Mouse (Mus musculus): ENCODE data around the gene Apol6.

Gene Apol6

DNA sequence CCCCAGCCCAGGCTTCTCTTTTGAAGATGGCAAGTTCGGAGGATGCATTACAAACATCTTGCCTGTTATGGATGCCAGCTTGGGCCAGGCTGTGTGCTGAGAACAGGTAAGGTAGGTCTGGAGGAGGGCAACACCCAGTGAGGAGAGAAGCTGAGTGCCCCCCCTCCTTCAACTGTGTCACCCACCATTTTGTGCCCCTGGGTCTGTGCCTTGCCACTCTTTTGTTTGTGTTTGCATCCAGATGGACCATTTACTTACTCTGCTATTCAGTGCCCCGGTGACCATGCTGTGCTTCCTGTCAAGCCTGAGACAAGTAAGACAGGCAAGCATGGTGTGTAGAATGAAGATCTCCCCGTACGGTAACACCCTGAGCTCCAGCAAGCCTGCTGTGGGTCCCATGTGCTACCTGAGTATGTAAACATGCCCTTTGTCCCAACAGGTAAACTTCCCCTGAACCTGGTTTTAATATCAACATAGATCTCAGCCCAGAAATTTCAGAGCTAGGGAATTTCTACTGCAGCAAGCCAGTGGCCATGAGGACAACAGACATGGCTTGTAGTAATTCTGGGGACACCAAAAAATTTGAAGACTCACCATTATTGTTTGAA, 28.1 kb downstream of the Apol6 start:
- DNase-seq: no peak

DNA sequence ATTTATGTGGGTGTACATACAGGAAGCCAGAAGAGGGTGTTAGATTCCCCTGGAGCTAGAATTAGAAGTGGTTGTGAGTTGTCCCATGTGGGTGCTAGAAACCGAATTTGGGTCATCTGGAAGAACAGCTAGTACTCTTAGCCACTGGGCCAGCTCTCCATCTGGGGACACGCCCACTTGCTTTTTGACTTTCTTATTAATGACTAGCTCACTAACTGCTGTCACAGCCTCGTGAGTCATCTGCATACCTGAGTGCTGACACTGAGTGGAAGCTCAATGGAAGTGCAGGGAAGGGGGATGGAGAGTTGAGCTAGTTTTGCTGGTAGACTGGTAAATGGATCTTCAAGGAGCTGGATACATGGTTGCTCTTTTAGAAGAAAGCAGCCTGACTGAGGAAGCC, 32.0 kb downstream of the Apol6 start:
- no peak for DNase-seq

GRCm38 (mm10) chr15:77077906-77078305, 33.4 kb downstream of the Apol6 start:
- no peak for DNase-seq

DNA sequence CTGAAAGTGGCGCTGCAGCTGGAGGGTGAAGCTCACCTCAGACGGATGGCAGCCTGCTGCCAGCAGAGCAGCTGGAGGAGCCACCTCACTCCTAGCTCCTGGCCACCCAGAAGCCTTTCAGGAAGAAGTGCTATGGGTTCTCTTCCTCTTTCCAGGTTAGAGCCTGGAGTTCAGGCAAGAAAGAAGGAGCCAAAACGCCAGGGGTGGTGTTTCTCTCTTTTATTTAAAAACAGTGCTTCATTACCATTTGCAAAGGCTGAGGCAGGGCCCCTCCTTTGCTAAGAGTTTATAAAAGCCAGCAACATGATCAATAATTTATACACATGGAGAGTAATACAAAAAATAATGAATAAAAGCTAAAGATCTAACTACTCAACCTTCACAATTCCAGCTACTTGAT, 34.3 kb downstream of the Apol6 start:
- no peak for DNase-seq

DNA sequence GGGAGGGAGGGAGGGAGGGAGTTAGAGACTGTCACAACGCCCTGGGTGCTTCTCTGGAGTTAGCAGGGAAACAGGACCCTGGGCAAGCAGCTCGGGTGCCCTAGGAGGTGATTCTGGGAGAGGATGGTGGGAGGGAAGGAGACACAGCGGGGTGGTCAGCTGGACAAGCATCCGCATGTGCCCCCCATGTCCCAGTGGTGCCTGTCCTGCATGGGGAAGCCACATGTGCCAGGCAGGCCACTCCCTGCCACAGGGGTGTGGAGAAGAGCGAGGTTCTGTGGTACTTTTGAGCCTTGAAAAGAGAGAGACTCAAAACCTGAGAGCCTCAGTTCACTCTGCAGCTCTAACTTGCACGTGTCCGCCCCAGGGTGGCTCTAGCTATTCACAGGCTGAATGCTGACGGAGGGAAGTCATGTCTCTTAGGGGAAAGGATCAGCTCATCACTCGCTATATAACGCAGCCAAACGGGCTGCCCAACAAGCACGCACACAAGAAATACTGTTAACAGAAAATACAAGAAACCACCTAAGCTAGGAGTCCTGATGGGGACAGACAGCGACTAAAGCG, 34.8 kb downstream of the Apol6 start:
- no peak for DNase-seq

GRCm38 (mm10) chr15:77079890-77080361, 35.4 kb downstream of the Apol6 start:
- DNase-seq: no peak

- DNase-seq: no peak
Measured at GRCm38 (mm10) chr15:77080684-77081254, 36.2 kb downstream of the Apol6 start.

DNA sequence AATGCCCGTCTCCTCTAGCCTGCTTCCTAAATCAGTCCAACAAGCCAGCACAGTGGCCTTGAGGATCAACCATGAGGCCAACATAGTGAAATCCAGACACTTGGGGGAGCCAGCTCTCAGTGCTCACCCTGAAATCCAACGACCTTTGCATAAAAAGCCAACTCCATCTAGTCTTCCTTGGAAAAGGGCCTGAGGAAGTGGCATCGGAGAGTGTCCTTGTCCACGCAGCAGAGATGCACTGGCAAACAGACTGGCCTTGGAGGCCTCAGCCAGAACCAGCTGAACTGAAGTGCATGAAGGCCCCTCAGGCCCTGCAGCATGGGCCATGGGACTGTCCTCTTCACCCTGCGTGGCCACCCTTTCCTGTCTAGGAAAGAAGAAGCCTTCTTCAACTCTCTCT, 36.9 kb downstream of the Apol6 start:
- DNase-seq: no peak

DNA sequence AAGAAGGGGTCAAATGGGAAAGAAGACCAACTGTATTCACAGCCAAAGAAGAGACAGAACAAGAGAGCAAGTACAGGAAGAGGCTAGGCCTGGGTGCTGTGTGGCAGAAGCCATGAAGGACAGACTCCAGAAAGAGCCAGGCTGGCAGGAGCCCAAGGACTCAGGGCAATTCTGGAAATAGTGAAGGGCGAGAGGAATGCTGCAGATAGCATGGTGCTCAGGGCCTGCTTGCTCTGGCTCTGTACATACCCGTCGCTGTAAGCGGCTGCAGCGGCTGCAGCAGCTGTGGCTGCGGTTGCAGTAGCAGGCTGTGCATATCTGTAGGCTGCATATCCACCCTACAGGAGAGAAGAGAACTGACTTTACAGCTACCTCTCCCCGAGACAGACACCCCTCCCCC, 41.3 kb downstream of the Apol6 start:
- DNase-seq: no peak

GRCm38 (mm10) chr15:77086488-77086887, 42.0 kb downstream of the Apol6 start:
- DNase-seq: no peak

GRCm38 (mm10) chr15:77089249-77089648, 44.7 kb downstream of the Apol6 start:
- peak in 1 of 2 experiments; percentile 38 for DNase-seq

- no peak for DNase-seq
Measured at GRCm38 (mm10) chr15:77090531-77090930, 46.0 kb downstream of the Apol6 start.

DNA sequence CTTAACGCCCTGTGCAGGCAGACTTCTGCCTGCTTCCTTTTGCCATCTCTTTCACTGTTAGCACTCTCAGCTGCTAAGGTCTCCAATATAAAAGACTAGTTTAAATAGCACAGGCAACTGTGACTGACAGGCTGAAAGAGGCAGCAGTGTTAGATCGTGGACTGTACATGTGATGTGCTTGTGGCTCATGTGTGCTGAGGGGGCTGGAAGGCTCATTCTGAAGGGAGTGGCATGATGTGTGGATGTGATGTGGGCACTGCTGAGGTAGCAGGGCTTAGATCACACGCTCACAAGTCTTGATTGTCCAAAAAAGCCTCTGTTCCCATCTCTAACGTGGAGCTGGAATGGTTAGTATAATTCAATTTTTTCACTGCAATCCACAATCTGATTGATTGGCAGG, 46.9 kb downstream of the Apol6 start:
- no peak for DNase-seq

- DNase-seq: no peak
Measured at GRCm38 (mm10) chr15:77094431-77094830, 49.9 kb downstream of the Apol6 start.

- DNase-seq: no peak
Measured at GRCm38 (mm10) chr15:77095216-77095615, 50.7 kb downstream of the Apol6 start.

GRCm38 (mm10) chr15:77097358-77097757, 52.8 kb downstream of the Apol6 start:
- no peak for DNase-seq

- no peak for DNase-seq
Measured at GRCm38 (mm10) chr15:77099756-77100155, 55.2 kb downstream of the Apol6 start.

DNA sequence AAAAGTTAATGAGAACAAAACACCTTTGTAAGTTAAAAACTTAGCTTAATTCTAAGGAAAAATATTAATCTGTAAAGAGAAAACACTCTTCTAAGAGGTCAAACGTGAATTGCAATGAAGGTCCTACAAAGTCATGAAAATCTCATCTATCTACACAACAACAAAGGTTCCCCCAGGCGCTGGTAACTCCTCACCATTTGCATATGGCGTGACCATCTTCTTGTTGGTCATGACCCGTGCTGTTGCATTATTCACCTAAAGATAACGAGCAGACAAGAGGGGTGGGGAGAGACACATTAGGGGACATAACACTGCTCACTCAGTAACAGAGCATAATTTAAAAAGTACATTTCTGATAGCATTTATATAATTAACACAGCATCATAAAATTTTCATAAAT, 58.2 kb downstream of the Apol6 start:
- DNase-seq: no peak

DNA sequence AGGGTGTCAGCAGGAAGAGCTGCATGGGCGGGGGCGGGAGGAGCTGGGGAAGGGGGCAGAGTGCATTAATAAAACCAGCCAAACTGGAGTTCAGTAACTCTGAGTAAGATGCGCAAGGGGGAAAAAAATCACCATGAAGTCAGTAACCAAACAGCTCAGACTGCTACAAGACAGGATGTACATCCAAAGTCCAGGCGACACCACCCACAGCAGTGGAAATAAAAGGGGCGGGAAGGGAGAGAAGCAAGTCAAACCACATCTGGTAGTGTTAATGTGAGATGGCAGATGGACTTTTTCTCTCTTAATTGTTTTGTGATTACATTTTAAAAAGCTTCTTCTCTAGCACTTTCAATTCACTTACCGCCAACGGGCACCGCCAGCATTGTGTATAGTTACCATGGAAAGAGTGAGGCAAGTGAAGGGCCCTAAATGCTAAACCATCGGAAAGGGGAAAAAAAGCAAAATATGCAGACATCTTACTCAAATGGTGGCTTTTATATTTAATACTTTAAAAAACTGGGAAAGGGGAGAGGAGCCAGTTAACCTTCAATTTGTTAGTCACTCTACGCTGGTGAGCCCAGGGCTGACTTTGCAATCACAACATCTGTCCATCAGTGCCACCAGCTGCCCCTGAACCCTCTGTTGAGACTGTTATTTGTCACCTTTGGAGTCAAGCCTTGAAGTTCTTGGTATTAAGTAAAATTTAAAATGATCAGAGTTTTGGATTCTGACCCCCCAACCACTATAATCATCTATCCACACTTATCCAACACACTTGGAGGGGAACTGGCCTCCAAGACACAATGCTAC, 60.0 kb downstream of the Apol6 start:
- peak in 1 of 2 experiments; percentile 26 for DNase-seq

DNA sequence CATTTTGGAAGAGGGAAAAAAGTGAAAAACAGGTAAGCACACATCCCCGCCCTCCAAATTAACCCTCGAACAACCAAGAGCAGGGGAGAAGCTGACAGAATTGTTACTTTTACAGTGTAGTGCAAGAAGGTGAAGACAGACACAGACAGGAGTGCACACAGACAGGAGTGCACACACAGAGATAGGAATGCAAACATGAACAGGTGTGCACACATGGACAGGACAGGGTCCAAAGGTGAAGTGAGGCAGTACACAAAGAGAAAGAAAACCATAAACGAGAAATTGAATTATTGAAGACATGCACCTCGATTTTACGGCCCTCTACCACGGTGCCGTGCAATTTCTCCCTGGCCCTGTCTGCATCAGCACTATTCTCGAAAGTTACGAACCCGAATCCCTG, 60.7 kb downstream of the Apol6 start:
- DNase-seq: no peak

Data from kidney, postnatal 4 days (tissue).